Comparison of ENCODE assay signal across 25 mouse cellular contexts in genomic region chr17:26111024-26111423, GRCm38 (mm10). TPM values are rescaled to one million over a fixed set of nuclear protein-coding genes. Genes with fewer than 3 reads are reported as not detected.
DNase-seq lines count a peak whose midpoint lies in the region; ATAC-seq lines count a peak whose summit lies in the region.
"Had no signal": no experiment of that assay in that cellular context is flagged by ENCODE, and none has a peak within 500 bp of the region (broad histone marks: within the 10 kb centered on the region; RNA-seq: fewer than 3 reads in every experiment).

No protein-coding gene starts in this region.

- H3K4me3 ChIP-seq in hindbrain, embryonic 11.5 days (ENCODE audit: low read depth, low read length) = no peak overlapping the region
- no peak overlapping the region for H3K4me3 ChIP-seq in hindbrain, embryonic 13.5 days
- H3K4me3 ChIP-seq in limb, embryonic 11.5 days (ENCODE audit: low read depth, low read length) = no peak overlapping the region
- no peak overlapping the region for H3K4me3 ChIP-seq in liver, embryonic 12.5 days
- H3K4me3 ChIP-seq: embryonic facial prominence, embryonic 15.5 days; heart, adult 2 months; heart, embryonic 13.5 days; lung, embryonic 15.5 days; myocyte; neural tube, embryonic 12.5 days had no signal

- H3K27me3 ChIP-seq in hindbrain, embryonic 11.5 days (ENCODE audit: control insufficient read depth, insufficient read depth, low read length) = peaks cover 40% of the 10 kb centered on the region
- H3K27me3 ChIP-seq in hindbrain, embryonic 13.5 days = peaks cover 53% of the 10 kb centered on the region
- peaks cover 51% of the 10 kb centered on the region for H3K27me3 ChIP-seq in limb, embryonic 11.5 days (ENCODE audit: control insufficient read depth, insufficient read depth, low read length)
- H3K27me3 ChIP-seq in liver, embryonic 12.5 days (replicated peaks) = peaks cover 67% of the 10 kb centered on the region

- H3K4me2 ChIP-seq in hindbrain, embryonic 11.5 days (replicated peaks; ENCODE audit: low read depth, low read length) = no peak overlapping the region
- no peak overlapping the region for H3K4me2 ChIP-seq in hindbrain, embryonic 13.5 days
- H3K4me2 ChIP-seq in limb, embryonic 11.5 days (ENCODE audit: low read depth, severe bottlenecking) = peak overlapping the region; percentile 15; the same call in 1 of the 2 replicates
- H3K4me2 ChIP-seq in liver, embryonic 12.5 days = no peak overlapping the region
- H3K4me2 ChIP-seq: embryonic facial prominence, embryonic 15.5 days; heart, embryonic 13.5 days; lung, embryonic 15.5 days; midbrain, embryonic 11.5 days; neural tube, embryonic 12.5 days had no signal

- H3K4me1 ChIP-seq in hindbrain, embryonic 11.5 days (replicated peaks; ENCODE audit: control insufficient read depth, insufficient read depth, low read length) = peaks cover 5% of the 10 kb centered on the region
- peaks cover 7% of the 10 kb centered on the region for H3K4me1 ChIP-seq in hindbrain, embryonic 13.5 days (replicated peaks)
- peaks cover 16% of the 10 kb centered on the region for H3K4me1 ChIP-seq in limb, embryonic 11.5 days (ENCODE audit: control insufficient read depth, insufficient read depth, low read length)
- H3K4me1 ChIP-seq in liver, embryonic 12.5 days = peaks cover 14% of the 10 kb centered on the region

- 0 out of 2 replicates have a peak overlapping the region, but pooled peaks have one; percentile 15 for H3K9ac ChIP-seq in hindbrain, embryonic 11.5 days (ENCODE audit: low read depth, low read length)
- H3K9ac ChIP-seq in hindbrain, embryonic 13.5 days = no peak overlapping the region
- 0 out of 2 replicates have a peak overlapping the region, but pooled peaks have one; percentile 7 for H3K9ac ChIP-seq in limb, embryonic 11.5 days (ENCODE audit: low read length)
- H3K9ac ChIP-seq in liver, embryonic 12.5 days = no peak overlapping the region
- H3K9ac ChIP-seq: embryonic facial prominence, embryonic 15.5 days; heart, embryonic 13.5 days; lung, embryonic 15.5 days; neural tube, embryonic 12.5 days had no signal

- ATAC-seq in hindbrain, embryonic 11.5 days (ENCODE audit: low FRiP score) = no peak
- no peak for ATAC-seq in hindbrain, embryonic 13.5 days (ENCODE audit: low FRiP score)
- no peak for ATAC-seq in limb, embryonic 11.5 days (ENCODE audit: insufficient number of reproducible peaks, low FRiP score, low TSS enrichment, low read depth)
- no peak for ATAC-seq in liver, embryonic 12.5 days
- ATAC-seq: forebrain, embryonic 16.5 days; intestine, embryonic 16.5 days had no signal

- no peaks in the 10 kb centered on the region for H3K36me3 ChIP-seq in hindbrain, embryonic 11.5 days (ENCODE audit: control insufficient read depth, insufficient read depth, low read length)
- no peaks in the 10 kb centered on the region for H3K36me3 ChIP-seq in hindbrain, embryonic 13.5 days
- H3K36me3 ChIP-seq in limb, embryonic 11.5 days (ENCODE audit: control insufficient read depth, insufficient read depth, low read length) = no peaks in the 10 kb centered on the region
- no peaks in the 10 kb centered on the region for H3K36me3 ChIP-seq in liver, embryonic 12.5 days
- H3K36me3 ChIP-seq: embryonic facial prominence, embryonic 15.5 days; heart, embryonic 13.5 days; lung, embryonic 15.5 days; neural tube, embryonic 12.5 days had no signal

- peak; percentile 28 for DNase-seq in embryo, embryonic 10 days (ENCODE audit: low spot score)
- DNase-seq in embryo, embryonic 10.5 days (ENCODE audit: low spot score) = no peak
- DNase-seq in hindbrain, embryonic 11.5 days (ENCODE audit: low spot score) = no peak
- peak; percentile 91 for DNase-seq in R1 (ENCODE audit: low read depth, low spot score)
- DNase-seq in limb, embryonic 11.5 days (ENCODE audit: low spot score) = peak; percentile 41
- DNase-seq in right cerebral cortex, postnatal 14 days = no peak
- DNase-seq: adrenal gland, adult 8-10 months; cerebellum, adult 8-10 months; heart, adult 2 months; heart, postnatal 10 days; kidney, adult 8-10 months; spleen, adult 18-20 months; thymus, adult 18-20 months; thymus, postnatal 25 days had no signal

- H3K27ac ChIP-seq in hindbrain, embryonic 11.5 days (ENCODE audit: low read depth, low read length) = no peak overlapping the region
- no peak overlapping the region for H3K27ac ChIP-seq in hindbrain, embryonic 13.5 days
- no peak overlapping the region for H3K27ac ChIP-seq in limb, embryonic 11.5 days (replicated peaks; ENCODE audit: low read depth, low read length)
- no peak overlapping the region for H3K27ac ChIP-seq in liver, embryonic 12.5 days
- H3K27ac ChIP-seq: embryonic facial prominence, embryonic 15.5 days; heart, adult 2 months; heart, embryonic 13.5 days; kidney, postnatal 0 days; lung, embryonic 15.5 days; neural tube, embryonic 12.5 days had no signal

- H3K9me3 ChIP-seq in hindbrain, embryonic 11.5 days (ENCODE audit: control insufficient read depth, low read length) = no peaks in the 10 kb centered on the region
- H3K9me3 ChIP-seq in hindbrain, embryonic 13.5 days = no peaks in the 10 kb centered on the region
- H3K9me3 ChIP-seq in limb, embryonic 11.5 days (ENCODE audit: control insufficient read depth, low read length) = no peaks in the 10 kb centered on the region
- no peaks in the 10 kb centered on the region for H3K9me3 ChIP-seq in liver, embryonic 12.5 days (replicated peaks)
- H3K9me3 ChIP-seq: embryonic facial prominence, embryonic 15.5 days; heart, embryonic 13.5 days; lung, embryonic 15.5 days; neural tube, embryonic 12.5 days had no signal

- 3% methylated on average over 4 of the region's 4 CpGs for WGBS in hindbrain, embryonic 11.5 days
- WGBS in hindbrain, embryonic 13.5 days = 2% methylated on average over 4 of the region's 4 CpGs
- 5% methylated on average over 4 of the region's 4 CpGs for WGBS in limb, embryonic 11.5 days
- WGBS in liver, embryonic 12.5 days (ENCODE audit: insufficient replicate concordance) = 23% methylated on average over 4 of the region's 4 CpGs

RNA-seq across cellular contexts. Expression of gene Tmem8, which starts 2.1 kb away (rescaled TPM):
- 1.0 and 1.1 TPM in 2 replicates for polyA plus RNA-seq in hindbrain, embryonic 11.5 days (2014; fragmentation: Nextera tagmentation; extraction: Ambion mirVana)
- 3.0 and 3.7 TPM in 2 replicates for polyA plus RNA-seq in hindbrain, embryonic 13.5 days (2015; fragmentation: Nextera tagmentation; extraction: Ambion mirVana)
- polyA plus RNA-seq in limb, embryonic 11.5 days (2014; fragmentation: Nextera tagmentation; extraction: Ambion mirVana) = 0.40 and 0.55 TPM in 2 replicates
- 1.9 and 2.2 TPM in 2 replicates for polyA plus RNA-seq in liver, embryonic 12.5 days (2016; fragmentation: Nextera tagmentation; extraction: Ambion mirVana)

RNA-seq across cellular contexts. Expression of gene Mrpl28, which starts 12.3 kb away (rescaled TPM):
- polyA plus RNA-seq in hindbrain, embryonic 11.5 days (2014; fragmentation: Nextera tagmentation; extraction: Ambion mirVana) = 244 TPM in 2 replicates
- polyA plus RNA-seq in hindbrain, embryonic 13.5 days (2015; fragmentation: Nextera tagmentation; extraction: Ambion mirVana) = 177 and 178 TPM in 2 replicates
- polyA plus RNA-seq in limb, embryonic 11.5 days (2014; fragmentation: Nextera tagmentation; extraction: Ambion mirVana) = 259 and 283 TPM in 2 replicates
- polyA plus RNA-seq in liver, embryonic 12.5 days (2016; fragmentation: Nextera tagmentation; extraction: Ambion mirVana) = 162 and 174 TPM in 2 replicates

RNA-seq across cellular contexts. Expression of gene Nme4, which starts 15.6 kb away (rescaled TPM):
- polyA plus RNA-seq in hindbrain, embryonic 11.5 days (2014; fragmentation: Nextera tagmentation; extraction: Ambion mirVana) = 60.3 and 62.6 TPM in 2 replicates
- polyA plus RNA-seq in hindbrain, embryonic 13.5 days (2015; fragmentation: Nextera tagmentation; extraction: Ambion mirVana) = 29.8 and 31.6 TPM in 2 replicates
- polyA plus RNA-seq in limb, embryonic 11.5 days (2014; fragmentation: Nextera tagmentation; extraction: Ambion mirVana) = 111 and 122 TPM in 2 replicates
- 65.9 and 68.3 TPM in 2 replicates for polyA plus RNA-seq in liver, embryonic 12.5 days (2016; fragmentation: Nextera tagmentation; extraction: Ambion mirVana)

RNA-seq across cellular contexts. Expression of gene Decr2, which starts 20.9 kb away (rescaled TPM):
- 20.4 and 24.7 TPM in 2 replicates for polyA plus RNA-seq in hindbrain, embryonic 11.5 days (2014; fragmentation: Nextera tagmentation; extraction: Ambion mirVana)
- polyA plus RNA-seq in hindbrain, embryonic 13.5 days (2015; fragmentation: Nextera tagmentation; extraction: Ambion mirVana) = 33.5 and 34.9 TPM in 2 replicates
- 19.0 and 22.3 TPM in 2 replicates for polyA plus RNA-seq in limb, embryonic 11.5 days (2014; fragmentation: Nextera tagmentation; extraction: Ambion mirVana)
- polyA plus RNA-seq in liver, embryonic 12.5 days (2016; fragmentation: Nextera tagmentation; extraction: Ambion mirVana) = 12.0 and 13.2 TPM in 2 replicates

RNA-seq across cellular contexts. Expression of gene Axin1, which starts 27.5 kb away (rescaled TPM):
- 8.6 and 12.4 TPM in 2 replicates for polyA plus RNA-seq in hindbrain, embryonic 11.5 days (2014; fragmentation: Nextera tagmentation; extraction: Ambion mirVana)
- 8.5 and 9.7 TPM in 2 replicates for polyA plus RNA-seq in hindbrain, embryonic 13.5 days (2015; fragmentation: Nextera tagmentation; extraction: Ambion mirVana)
- polyA plus RNA-seq in limb, embryonic 11.5 days (2014; fragmentation: Nextera tagmentation; extraction: Ambion mirVana) = 17.1 and 23.7 TPM in 2 replicates
- 15.2 and 16.4 TPM in 2 replicates for polyA plus RNA-seq in liver, embryonic 12.5 days (2016; fragmentation: Nextera tagmentation; extraction: Ambion mirVana)

Comparison
In these comparisons a context has a peak if more than half of its experiments do, and no peak if none do; other contexts are left out.
1. DNase-seq: peak in embryo, embryonic 10 days (single experiment), R1 (single experiment) and limb, embryonic 11.5 days (single experiment); none in embryo, embryonic 10.5 days (single experiment), hindbrain, embryonic 11.5 days (single experiment) and right cerebral cortex, postnatal 14 days (single experiment).
2. H3K9ac ChIP-seq: peak in hindbrain, embryonic 11.5 days (single experiment) and limb, embryonic 11.5 days (single experiment); none in hindbrain, embryonic 13.5 days (single experiment) and liver, embryonic 12.5 days (single experiment).